Mouse (Mus musculus): ENCODE data around the gene Adgrg6.

Gene Adgrg6

DNA sequence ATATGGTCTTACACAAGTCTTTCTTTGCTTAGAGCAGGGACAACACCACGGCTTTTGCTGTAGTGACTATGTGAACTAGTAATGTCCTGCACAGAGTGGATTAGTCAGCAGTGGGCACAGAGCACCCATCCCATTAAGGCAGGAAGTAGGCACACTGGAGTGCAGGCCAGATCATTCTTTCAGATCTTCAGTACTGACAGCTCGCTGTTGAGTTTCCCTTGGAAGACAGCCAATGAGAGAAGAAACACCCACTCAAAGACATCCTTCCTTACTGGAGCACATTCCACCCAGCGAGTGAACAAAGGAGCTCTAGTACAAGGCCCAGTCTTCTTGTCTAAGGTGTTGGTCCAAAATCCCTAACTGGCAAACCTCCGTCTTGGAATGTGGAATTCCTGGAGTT, 53.6 kb downstream of the Adgrg6 start:
- no peak for DNase-seq (ENCODE audit: low read depth, low spot score)

DNA sequence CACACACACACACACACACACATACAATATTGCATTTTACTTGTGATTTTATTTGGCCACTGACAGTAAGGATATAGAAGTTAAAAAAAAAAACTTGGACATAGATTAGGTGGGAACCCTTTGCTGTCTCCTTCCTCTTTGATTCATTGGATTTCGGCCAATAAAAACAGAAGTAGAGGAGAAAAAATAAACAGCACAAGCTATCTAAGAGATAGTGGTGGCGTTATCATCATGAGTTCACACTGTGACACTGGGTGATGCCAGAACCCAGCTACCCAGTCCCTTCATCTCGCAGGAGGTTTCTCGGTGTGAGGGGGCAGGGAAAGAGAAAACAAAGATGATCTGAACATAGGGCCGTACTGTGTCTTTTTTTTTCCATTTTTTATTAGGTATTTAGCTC, 62.2 kb downstream of the Adgrg6 start:
- no peak for DNase-seq (ENCODE audit: low read depth, low spot score)

DNA sequence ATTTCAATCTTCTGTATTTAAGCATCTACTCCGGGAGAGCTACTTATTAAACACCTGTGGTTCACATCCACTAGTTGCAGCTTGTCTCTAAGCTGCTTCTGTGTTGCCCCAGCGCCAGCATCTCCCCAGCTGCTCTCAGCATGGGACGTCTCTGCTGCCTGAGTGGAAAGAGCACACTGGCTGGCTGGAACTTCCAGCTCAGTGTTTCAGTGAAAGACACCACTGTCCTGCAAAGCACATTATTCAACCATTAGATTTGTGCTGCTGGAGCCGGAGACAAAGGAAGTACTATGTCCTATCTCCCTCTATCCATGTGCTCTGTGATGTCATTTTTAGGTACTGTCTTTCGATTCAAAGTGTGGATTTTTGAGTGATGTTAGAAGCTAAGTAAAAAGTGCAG, 63.0 kb downstream of the Adgrg6 start:
- no peak for DNase-seq (ENCODE audit: low read depth, low spot score)

DNA sequence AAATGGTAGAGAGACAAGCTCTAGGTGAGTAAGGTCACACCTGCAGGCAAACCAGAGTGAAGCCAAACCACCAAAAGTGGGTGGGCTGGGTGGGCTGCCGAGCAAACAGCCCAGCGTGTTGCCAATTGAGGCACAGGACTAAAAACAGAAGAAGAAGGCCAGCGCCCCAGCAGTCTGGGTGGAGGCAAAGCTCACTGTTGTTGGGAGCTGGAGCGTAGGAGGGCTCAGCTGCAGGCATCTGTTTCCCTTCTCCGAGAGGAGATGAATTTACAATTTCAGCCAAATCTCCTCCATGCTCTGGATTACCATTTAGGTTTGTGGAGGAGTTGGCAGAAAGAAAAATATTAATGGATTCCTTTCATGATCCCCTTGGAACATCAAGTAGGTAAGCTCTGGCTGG, 64.5 kb downstream of the Adgrg6 start:
- no peak for DNase-seq (ENCODE audit: low read depth, low spot score)

DNA sequence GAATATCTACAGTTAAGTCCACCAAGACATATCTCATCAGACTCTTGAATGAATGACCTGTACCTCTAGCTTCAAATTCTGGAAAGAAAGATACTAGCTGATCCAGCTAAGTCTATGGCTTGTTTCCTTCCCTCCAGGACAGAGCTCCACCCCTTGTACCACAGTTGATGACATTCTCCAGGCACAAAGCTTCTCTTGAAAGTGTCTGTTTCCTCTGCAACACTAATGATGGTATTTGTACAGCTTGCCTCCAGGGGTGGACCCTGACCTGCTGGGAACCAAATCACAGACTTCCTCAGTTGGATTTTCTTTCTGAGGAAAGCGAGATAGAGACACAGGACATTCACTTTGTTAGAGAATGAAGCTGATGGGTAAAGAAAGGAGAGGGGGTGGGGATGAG, 69.1 kb downstream of the Adgrg6 start:
- DNase-seq (ENCODE audit: low read depth, low spot score): no peak

DNA sequence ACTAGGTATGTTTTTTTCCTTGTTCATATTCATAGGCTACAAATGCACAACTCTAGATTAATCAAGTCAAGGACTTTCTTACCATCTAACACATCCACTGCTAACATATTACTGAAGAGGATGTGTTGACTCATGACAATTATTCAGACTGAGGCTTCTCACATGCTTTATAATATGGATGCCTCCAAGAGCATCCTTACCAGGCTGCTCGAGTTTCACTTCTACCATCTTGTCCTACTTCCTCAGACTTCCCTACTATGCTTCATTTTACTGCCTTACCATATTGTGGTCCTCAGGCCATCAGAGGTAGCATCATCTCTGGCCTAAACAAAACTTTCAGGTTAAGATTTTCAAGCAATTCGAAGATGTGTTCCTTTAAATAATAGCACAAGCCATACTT, 69.8 kb downstream of the Adgrg6 start:
- no peak for DNase-seq (ENCODE audit: low read depth, low spot score)

DNA sequence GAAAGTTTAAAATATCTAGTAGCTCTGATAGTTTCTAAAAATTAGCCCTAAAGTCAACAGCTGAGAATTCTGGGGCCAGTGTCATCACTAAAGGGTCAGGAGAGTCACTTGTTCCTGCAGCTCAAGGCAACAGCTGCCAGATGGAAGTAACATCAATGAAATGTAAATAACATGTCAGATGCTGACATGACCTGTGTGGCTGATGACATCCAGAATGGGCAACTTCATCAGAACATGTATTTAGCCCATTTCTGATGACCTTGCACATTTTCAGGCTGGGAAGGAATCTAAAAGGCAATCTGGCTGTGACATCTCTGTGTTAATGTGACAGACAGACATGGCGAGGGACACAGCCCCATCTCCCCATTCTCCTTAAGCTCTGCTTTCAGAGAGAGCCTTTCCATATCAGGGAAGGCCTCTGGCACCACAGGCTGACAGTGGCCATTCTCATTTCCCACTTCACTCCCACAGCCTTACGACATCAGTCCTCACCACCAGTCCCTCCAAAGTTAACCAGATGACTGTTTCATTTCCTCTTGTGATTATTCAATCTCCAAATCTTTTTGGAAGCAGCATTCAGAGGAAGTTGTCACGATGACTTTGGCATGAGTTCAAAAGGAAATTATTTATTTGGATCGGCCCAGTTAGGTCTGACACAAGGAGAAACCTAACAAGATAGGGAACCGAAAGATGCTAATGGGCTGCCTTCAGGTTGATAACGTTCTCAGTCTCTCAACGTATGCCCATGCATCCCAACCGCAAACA, 70.7 kb downstream of the Adgrg6 start:
- DNase-seq (ENCODE audit: low read depth, low spot score): peak; percentile 26

DNA sequence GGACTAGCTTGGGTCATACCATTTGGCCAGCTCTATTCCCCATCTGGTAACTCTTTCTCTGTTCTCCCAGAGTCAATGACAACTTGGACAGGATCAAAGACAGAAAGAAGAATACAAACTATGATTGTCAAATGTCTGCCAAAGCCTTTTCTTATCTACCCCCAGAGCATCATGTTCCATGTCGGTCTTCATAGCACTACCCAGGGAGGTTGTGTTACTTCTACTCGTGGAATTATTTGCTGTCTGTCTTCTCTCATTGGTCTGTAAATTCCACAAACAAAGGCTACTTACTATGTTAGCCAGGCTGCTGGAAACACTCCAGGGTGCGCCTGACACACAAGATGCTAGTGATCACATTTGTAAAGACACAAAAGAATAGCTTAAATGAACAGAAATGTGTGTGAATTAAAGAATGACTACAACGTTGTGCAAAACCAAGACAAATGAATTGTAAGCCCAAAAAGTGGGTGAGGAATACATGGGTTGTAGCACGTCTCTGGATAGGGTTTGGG, 74.4 kb downstream of the Adgrg6 start:
- no peak for DNase-seq (ENCODE audit: low read depth, low spot score)

DNA sequence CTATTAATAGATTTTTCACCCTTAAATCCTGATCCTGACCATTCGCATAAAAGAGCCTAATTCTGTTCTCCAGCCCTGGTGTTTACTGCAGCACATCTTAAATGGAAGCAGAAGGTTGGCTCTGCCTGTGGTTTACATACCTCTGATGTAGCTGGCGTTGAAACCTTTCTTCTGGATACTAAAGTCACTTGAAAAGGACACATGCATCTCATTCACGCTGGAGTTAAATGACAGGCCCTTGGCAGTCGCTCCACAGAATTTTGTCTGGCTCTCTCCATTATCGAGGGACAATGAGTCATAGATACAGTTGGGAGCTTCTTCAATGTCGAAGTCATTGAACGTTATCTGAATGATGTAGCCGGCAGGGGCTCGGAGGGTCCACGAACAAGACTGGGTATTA, 76.8 kb downstream of the Adgrg6 start:
- DNase-seq (ENCODE audit: low read depth, low spot score): no peak

DNA sequence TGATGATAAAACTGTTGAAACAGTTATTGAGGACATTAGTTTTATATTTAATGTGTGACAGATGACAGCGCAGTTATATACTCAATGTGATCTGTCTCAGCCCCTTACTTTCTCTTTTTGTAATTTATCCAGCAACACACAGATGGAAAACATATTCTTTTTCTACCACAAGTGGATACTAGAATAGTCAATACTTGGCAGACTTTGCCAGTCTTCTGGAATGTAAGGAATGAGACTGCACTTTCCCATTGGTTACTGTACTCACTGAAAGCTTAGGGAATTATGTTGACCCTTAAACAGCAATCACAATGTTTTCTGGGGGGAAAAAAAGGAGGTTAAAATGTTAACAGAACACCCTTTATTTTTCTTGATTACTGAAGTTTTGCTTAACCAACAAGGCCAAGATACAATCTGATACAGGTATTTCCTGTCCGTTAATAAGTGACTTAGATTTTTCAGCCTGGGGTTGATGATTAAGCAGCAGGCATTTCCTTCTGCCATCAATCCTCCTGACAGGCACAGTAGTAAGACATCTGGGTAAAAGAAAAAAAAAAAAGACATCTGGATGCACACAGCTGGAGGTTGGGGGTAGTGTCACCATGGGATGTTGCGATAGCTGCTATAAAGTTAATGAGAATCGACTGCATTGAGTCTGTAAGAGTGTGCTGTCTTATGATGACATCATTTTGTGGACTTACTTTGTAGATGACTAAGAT, 81.5 kb downstream of the Adgrg6 start:
- DNase-seq (ENCODE audit: low read depth, low spot score): no peak

DNA sequence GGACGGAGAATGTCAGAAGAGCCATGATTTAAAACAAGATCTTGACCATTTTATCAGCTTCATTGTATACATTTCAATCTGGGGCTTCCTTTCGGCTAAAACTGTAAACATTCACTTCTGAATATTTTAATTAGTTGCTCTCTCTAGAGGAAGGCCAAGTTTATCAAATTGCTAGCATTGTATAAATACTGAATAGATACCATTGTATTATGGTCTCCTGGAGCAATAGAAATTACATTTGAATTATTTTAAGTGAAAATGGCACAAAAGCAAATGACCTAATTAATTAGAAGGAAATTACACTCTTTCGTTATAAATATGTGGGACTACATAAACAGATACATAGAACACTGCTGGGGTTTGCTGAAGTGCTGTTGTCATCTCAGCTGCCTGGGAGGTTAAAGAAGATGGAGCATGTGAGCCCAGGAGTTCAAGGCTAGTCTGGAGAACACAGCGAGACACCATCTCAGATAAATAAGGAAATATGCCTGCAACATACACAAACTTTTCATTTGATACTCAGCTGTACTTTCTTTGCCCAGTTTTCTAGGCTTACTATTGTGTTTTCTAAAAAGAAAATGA, 84.4 kb downstream of the Adgrg6 start:
- no peak for DNase-seq (ENCODE audit: low read depth, low spot score)

DNA sequence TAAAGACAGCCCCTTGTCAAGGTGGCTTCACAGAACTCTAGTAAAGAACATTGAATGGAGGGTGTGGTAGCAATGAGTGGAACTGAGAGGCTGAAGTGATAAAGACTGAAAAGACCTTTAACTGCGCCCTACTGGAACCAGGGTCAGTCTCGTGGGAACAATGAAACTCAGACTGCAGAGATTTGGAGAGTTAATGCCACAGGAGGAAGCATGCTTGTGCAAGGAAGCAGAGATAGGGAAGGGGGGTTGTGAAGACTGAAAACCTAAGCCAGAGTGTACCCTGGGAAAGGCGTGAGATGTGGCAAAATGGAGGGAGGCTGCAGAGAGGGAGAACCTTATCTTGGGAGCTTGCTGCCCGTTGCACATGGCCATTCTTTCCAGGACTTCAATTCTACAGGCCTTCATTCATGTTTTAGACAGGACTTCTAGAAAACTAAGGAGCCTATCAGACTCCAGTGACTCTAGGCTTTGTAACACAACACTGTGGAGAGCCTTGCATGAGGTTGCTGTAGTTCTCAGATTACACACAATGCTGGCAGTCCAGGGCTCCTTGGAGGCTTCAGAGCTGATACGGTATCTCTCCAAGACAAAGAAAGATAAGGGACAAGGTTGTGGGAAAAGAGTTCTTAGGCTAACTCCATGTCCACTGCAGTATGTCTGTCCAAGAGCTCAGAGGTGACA, 85.1 kb downstream of the Adgrg6 start:
- no peak for DNase-seq (ENCODE audit: low read depth, low spot score)

DNA sequence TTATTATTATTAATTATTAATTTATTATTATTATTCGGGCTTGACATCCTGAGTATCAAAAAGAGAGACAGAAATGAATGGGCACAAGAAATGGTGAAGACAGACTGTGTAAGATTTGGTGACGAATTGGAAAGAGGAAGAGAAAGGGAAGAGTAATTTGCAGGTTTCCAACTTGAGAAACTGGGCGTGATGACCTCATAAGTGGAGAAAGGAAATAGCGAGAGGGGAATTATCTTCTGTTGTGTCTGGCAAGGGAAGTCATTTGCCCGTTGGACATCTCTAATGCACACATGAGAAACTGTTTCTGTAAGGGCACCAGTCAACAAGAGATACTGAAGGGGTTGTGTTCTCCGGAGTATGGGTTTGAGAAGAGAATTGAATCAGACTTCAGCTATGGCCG, 85.6 kb downstream of the Adgrg6 start:
- DNase-seq (ENCODE audit: low read depth, low spot score): no peak

DNA sequence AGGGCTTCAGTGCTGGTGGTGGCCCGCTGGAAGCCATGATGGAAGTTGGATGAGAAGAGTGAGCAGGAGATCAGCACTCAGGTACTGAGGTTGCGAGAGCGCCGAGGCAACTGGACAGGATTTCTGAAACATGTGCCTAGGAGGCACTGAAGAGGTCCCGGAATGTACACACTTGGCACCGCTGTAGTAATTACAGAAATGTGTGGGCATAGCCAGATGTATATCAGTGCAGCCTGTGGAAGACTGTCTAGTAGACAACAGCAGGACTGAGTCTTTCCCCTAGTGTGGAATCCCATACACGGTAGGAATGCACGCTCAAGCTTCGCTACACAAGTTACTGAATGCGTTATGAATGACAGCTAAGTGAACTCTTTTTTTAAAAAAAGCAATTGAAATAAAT, 86.1 kb downstream of the Adgrg6 start:
- DNase-seq (ENCODE audit: low read depth, low spot score): no peak

DNA sequence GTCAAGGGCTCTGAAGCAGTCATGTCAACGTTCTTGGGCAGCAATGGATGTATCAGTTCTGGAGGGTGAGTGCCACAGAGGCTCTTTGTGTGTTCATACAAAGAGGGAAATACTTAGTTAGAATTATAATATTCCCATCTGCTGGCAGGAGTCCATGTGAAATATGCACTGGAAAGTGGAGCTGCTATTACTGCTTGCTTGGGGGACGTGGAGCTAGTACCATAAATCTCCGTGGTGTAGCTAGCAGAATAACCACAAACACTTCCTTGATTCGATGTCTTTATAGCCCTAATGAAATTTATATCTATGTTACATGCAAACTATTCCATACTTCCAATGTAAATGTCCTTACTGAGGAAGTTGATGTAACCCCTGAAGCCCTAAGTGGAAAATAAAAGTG, 91.0 kb downstream of the Adgrg6 start:
- no peak for DNase-seq (ENCODE audit: low read depth, low spot score)

DNA sequence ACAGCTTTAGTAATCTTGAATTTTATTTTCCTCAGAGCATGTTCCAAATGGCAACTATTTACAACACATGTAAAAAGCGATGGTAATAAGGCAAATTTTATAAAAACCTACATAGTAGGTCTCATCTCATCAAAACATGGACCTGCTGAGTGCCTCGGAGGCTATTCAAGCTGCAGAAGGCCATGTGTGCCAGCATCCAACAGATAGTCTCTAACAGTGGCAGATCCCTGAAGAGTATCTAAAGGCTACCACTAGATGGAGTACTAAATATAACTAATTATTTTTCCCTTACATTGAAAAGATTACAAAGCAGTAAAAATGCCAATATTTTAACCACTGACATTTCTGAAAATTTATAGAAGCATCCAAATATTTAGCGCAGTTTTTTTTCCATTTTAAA, 93.6 kb downstream of the Adgrg6 start:
- DNase-seq (ENCODE audit: low read depth, low spot score): no peak

DNA sequence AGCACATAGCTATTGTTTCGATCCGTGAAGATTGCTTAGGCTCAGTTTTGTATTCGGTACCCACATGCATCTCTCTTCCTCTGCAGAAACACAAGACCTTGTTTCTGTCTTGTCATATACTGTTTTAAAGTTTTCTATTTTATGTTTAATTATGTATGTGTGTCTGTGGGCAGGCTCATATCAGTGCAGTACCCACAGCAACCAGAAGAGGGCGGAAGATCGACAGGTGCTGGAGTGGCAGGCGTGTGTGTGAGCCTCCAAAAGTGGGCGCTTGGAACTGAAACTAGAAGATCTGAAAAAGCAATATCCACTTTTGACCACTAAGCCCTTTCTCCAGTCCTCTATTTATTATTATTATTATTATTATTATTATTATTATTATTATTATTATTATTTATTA, 95.4 kb downstream of the Adgrg6 start:
- no peak for DNase-seq (ENCODE audit: low read depth, low spot score)

DNA sequence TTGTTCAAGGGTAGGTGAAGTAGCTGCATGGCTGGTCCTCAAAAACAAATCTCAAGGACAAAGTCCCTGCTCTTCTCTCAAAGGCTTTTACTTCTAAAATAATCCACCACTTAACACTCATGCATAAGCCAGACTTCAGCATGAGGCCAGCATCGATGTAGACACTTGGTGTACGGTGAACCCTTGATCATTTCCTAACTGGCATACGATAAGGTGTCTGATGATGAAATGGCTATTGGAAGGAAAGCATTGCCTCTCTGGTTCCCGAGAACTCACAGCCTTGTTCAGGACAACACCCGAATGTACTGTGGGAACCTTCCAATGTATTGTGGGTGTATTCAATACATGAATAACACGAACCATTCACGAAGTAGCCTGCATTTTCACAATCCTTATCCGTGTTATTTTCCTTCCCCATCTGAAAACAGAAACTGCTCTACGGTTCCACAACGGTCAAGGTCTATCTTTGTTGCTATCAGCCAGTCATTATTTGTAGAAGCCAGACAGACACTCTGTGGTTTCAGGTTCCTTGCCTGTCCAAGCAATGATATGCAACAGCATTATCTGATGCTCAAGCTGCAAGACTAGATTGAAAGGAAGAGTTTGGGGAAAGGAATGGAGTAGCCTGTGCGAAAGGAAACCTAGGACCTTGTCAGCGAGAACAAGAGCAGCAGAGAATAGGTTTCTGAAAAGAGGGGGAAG, 99.7 kb downstream of the Adgrg6 start:
- no peak for DNase-seq (ENCODE audit: low read depth, low spot score)

DNA sequence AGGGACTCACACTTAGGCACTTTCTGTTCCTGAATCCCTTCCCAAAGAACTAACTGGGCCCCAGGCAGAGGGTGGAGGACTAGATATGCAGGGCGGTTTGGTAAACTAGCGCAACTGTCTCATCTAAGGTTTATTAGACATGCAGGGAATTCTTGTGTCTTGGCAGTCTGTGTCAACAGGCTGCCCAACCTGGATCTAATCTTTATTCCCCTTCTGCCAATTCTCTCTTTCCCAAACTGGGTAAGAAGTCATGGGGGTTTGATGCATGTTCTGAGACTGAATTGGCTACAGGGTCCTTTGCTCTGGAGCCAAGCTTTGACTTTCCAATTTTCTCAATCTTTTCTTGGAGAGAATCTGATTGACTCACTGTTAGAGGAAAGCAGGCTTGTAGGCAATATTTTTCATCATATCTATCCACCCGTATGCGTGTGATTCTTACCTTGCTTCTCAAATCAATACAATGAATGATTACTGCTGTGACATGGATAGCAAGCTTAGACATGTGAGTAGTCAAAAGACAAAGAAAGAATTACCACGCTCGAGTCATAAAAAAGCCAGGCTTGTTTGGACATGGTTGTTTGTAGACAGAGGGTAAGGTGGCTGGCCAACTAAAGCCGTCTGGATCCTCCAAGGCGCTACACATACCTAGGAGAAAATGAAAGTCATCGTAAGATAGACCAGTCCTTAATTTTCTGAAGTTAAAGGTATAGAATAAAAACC, 104.4 kb downstream of the Adgrg6 start:
- peak; percentile 18 for DNase-seq (ENCODE audit: low read depth, low spot score)

DNA sequence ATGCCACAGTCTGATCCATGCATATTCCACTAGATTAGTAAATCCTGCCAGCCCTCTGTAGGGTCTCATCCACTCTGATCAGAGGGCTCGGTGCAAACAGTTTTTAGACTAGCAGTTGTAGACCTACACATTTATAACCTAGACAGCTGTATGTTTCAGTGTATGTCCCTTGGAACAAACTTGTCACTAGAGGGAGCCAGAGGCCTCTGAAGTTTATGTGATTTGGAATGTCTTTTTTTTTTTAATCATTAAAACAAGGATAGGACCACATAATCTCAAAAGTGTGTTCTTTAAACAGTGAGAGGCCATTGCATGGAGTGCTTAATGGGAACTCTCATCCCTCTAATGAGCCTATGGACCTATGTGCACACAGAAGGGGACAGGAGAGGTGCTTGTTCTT, 141.4 kb downstream of the Adgrg6 start:
- no peak for DNase-seq (ENCODE audit: low read depth, low spot score)

DNA sequence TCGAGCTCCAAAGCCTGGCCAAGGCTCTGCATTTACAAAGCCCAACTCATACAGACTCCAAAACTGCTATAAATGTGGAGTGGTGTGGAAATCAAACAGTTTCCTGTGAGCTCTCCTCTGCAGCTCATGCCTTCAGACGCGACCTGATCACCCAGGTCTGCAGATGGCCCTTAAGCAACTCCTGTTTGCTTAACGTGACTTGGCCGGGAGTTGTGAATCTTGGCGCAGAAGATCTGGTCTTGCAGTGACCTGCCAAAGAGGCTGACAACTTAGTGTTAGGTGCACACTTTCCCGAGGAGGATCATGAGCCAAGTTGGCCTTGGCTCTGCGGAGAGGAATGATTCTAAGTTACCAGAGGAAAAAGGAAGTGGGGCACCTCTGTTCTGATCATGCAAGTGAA, 143.7 kb downstream of the Adgrg6 start:
- DNase-seq (ENCODE audit: low read depth, low spot score): peak; percentile 52
